Mouse (Mus musculus) spleen, adult 12 weeks (tissue): ENCODE results near the gene Pamr1.

Experiments
- DNase-seq: peaks from one replicate; pipeline ENCODE4 v3.0.0; 2022; ENCODE audit warnings: low spot score

Gene Pamr1

DNA sequence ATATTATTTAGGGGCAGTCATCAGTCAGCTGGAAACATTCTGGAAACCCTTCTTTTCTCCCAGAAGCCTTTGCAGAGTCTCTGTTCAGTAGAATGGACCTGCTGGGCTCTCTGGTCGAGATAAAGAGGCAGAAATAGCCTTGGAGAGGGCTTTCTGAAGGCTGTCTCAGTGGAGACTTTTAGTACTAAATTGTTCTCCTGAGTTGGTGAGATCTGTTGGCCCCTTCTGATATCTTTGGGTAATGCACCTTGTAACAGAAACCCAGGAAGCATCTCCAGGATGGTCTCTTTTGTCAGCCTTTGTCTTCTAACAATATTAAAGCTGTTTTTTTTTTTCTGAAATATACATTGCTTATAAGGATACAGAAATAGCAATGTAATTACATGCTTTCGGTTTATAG lies 111.2 kb downstream of the Pamr1 start:
- no peak for DNase-seq

- no peak for DNase-seq
Measured at GRCm38 (mm10) chr2:102662911-102663310, 113.1 kb downstream of the Pamr1 start.

DNA sequence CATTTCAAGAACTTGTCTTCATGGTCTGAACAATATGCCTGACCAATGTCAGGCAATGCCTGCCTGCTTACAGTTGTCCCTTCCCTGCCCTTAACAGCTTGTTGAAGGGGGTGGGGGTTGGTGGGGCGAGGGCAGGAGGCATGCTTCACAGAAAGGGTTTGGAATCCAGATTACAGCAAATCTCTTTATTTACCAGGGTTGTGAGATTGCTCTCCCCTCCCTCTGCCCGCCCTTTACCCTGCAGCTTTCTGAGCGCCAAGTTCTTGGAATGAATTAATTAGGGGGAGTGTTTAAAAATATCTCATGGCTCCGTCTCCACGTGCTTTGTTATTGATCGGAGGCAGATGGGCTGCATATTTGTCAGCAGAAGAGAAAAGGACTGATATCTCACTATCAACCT lies 113.5 kb downstream of the Pamr1 start:
- no peak for DNase-seq

GRCm38 (mm10) chr2:102663865-102664264 lies 114.1 kb downstream of the Pamr1 start:
- no peak for DNase-seq

GRCm38 (mm10) chr2:102667981-102668380 lies 118.2 kb downstream of the Pamr1 start:
- no peak for DNase-seq

DNA sequence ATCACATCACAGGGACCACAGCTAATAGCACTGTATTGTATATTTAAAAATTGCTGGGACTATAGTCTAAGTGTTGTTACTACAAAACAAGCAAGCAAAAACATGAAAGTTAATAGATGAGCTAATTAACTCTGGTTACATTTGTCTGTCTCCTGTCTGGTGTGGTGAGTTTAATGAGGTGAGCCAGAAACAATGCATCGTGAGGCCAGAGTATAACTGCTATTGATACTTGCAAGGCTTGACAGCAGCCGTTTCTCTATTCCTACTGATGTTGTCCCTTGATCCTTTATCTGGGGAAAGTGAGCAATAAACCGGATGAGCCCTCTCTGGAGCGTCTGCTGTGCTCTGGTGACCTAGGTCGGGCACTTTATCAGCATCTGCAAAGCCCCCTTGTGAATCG lies 119.8 kb downstream of the Pamr1 start:
- DNase-seq = no peak

GRCm38 (mm10) chr2:102674582-102674981 lies 124.8 kb downstream of the Pamr1 start:
- DNase-seq = no peak

DNA sequence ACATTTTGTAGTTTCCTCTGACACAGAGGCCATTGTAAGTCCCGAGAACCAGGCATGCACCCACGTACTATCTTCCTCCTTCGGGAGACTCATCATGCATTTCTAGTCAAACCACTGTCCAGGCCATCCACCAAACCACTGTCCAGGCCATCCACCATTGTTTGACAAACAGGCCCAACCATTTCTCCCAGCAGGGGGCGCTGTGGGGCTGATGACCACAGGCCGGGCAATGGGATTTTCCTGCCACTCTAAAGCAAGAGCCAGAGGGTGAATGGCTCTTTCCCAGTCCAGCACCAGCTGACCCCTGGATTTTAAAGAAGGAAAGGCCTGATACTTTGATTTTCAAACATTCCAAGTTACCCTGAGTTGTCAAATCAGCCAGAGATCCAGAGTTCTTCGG lies 125.5 kb downstream of the Pamr1 start:
- peak; percentile 37 for DNase-seq

- no peak for DNase-seq
Measured at GRCm38 (mm10) chr2:102676716-102677312, 127.0 kb downstream of the Pamr1 start.

- DNase-seq = no peak
Measured at GRCm38 (mm10) chr2:102677400-102677799, 127.6 kb downstream of the Pamr1 start.

DNA sequence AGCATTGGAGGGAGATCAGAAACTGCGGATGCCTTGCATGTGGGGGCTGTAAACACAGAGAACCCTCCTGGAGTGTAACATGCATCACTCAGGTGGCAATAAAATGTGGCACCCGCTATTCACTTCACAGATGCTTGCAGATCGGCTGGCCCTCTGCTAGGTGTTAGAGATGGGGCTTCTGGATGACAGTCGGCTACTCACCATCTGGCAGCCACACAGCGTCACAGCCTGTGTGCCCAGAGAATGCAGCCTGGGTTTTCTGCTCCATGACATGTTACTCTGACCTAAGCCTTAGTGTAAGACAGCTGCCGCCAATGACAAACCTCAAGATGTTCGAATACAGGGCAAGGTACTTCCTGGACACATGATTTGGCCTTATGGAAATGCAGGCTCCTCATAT lies 131.5 kb downstream of the Pamr1 start:
- DNase-seq = no peak

DNA sequence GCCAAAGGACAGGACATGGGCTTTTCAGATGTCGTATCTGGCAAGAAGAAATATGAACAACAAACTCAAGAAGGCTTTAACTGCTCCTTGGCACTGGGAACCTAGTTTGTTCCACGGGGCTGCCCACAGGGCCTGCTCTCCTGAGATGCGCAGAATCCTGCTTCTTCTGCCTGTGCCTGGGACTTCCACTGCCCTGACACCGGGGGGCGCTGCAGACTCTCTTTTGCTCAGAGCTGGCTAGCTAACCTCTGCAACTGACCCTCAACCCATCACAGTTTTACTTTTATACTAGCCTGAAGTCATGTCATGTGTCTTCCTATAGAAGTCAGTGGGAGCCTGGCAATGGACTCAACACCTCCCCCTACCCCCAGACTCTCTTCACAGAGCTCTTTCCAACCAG lies 132.4 kb downstream of the Pamr1 start:
- no peak for DNase-seq

DNA sequence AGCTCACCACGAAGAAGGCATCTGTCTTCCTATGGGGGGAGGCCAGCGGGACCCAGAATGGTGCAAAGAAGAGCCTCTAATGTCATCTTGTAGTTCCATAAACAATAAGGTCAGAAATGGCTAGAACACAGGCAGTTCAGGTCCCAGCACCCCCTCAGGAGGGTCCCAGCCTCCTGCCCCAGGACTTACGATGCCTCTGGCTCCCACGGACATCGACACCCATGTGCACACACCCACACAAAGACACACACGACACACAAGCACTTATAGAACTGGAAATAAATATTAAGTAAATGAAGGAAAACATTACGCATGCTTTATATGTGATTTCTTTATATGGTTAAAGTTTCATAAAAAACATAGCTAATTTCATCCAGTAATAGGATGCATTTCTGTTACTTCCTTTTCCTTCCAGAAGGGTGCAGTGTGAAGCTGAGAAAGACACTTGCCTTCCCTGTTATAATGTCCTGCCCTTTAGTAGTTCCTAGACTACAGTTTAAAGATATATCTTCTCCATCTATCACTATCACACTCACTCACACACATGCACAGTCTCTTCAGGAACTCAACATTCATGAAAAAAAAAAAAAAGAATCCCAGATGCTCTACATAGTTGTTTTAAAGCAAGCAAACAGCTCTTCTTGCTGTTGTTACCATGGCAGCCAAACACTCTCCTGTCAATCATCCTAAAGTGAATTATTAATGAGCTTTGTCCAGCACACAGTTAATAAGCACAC lies 135.7 kb downstream of the Pamr1 start:
- DNase-seq = no peak

GRCm38 (mm10) chr2:102686108-102686450 lies 136.3 kb downstream of the Pamr1 start:
- no peak for DNase-seq
